Mouse (Mus musculus) urinary bladder, postnatal 25 days (tissue): ENCODE measurements at regions not wholly inside any gene's neighbourhood (a gene's known extent, or its start where the extent isn't known, plus 50 kb on each side); places are given as distances from the start of the nearest gene placed in this dataset.
"Not testable (repeated sequence)": the region's sequence is repeated elsewhere in the genome, so short reads cannot be mapped to it uniquely, and the experiment has no call there.

Experiments
- DNase-seq: peaks from one replicate; pipeline ENCODE4 v3.0.0; 2022; ENCODE audit warnings: low spot score

- DNase-seq, result peak; percentile 28
Measured at GRCm38 (mm10) chr17:91466822-91467221, 374.0 kb upstream of the Nrxn1 start.

- DNase-seq, result no peak
Measured at GRCm38 (mm10) chr17:91451711-91452110, 358.8 kb upstream of the Nrxn1 start.

DNA sequence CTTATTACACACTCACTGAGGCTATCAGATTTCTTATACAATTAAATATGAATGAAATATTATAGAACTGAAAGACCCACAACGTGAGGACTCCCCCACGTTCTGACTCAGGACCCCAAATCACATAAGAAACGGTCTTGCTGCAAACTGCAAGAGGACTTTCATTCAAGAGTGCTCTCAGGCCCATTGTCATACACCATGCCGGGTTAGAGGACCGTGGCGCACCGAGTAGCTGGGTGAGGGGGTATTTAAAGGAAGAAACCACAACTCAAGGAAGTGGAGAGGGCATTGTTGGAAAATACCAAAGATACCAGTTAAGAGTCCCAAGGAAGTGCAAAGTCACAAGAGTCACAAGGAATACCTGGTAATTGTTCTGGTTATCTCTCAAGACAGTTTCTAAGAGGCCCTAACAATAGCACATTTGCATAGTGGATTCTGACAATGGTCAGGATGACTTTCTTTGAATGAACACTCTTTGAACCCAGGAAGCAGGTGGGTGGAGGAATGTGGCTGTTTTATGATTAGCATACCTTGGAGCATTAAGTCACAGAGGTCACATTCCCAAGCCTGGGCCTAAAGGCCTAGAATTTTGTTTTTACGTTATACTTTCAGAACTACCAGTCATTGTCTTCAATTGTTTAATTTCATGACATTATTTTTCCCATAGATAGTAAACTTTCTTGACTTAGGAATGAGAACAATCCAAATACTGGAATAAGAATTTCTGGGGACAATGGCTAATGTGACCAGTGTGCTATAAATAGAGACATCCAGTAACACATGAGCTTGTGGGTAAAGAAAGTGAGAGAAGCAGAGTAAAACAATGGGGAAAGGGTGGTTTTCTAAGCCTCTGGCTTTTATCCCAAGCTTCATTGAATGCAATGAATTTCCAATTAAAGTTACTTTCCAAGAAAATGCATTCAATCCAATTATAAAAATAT lies 339.2 kb upstream of the Nrxn1 start:
- not testable (repeated sequence) for DNase-seq

DNA sequence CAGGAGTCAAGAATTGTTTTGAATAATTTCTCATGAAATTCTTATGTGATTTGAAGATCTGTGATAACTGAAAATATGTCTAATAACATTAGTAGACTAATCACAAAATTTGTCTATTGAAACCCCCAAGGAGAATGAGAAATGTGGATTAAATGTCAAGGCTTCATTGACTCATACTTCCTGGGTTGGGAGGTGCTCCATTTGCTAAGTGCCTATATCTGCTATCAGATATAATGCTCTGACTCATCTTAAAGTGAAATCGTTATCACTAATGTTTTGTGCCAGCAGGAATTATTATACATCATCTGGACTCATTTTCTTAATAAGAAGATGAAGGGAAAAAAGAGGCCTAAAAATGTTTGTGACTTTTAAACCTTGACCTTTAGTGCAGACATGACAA lies 337.5 kb upstream of the Nrxn1 start:
- no peak for DNase-seq

DNA sequence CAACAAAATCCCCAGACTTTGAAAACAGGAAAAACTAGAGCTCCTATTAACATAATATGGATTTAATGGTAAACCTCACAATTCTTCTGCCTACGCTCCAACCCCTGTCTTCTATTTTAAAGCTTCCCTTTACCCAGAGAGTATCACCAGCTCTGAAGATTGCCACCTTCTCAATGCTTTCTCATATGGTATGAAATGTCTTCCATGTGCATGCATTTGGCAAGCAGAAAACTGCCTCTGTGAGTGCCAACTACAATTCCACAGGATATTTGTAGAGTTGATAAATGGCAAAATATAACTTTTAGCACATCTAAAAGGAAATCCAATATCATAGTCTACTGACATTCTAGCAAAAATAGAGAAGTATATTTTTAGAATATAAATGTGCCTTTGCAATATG lies 332.2 kb upstream of the Nrxn1 start:
- DNase-seq, result no peak

- no peak for DNase-seq
Measured at GRCm38 (mm10) chr17:91418582-91418981, 325.7 kb upstream of the Nrxn1 start.

DNA sequence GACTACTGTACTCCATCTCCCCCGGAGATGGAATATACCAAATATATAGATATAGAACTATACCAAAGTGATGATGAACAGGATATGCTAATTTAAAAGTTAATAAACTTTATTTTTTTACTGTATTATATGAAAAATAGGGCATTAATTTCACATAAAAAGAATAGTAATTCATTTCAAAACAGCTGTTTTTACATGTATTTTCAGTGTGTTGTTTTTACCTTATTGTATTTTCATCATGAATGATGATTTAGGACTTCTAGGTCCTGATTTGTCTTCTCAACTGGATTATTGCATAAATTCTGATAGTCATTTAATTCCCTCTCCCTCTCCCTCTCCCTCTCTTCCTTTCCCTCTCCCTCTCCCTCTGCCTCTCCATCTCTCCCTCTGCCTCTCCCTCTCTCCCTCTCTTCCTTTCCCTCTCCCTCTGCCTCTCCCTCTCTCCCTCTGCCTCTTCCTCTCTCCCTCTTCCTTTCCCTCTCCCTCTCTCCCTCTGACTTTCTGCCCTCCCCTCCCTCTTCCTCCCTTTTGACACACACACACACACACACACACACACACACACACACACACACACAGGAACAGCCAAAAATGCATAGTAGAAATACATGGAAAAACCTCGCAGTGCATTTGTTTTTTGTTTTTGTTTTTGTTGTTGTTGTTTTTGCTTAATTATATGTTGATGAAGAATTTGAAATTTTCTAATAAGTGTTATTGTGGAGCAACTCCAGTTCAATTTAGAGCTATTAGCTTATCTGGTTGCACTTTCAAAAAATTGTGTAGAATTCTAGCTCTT lies 298.3 kb upstream of the Nrxn1 start:
- DNase-seq, result no peak

DNA sequence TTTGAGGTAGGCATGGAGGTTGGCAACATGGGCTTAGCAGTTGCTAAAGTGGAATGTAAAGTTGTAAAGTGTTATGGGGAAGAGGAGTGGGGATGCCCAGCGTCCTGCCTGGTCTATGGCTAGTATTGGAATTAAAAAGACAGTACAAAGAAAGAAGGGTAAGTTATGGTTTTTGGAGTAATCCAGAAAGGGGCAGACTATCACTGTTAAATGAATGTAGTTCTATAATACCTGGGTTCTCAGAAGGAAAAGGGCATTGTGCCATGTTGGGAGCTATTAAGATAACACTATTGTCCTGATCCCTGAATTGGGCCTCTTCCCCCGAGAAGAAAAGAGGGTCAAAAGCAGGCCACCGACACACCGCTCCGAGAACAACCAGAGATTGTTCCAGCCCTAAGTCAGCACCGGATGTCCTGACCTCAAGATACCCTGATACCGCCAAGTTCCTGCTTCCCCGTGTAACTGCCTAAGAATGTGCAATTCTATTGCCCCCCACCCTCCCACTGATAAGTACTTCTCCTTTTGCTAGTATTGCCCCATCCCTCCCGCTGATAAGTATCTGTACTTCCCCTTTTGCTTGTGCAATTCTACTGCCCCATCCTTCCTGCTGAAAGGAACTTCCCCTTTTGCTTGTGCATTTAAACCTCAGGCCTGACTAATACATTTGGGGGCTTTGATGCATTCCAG lies 297.2 kb upstream of the Nrxn1 start:
- DNase-seq, result not testable (repeated sequence)

- DNase-seq, result no peak
Measured at GRCm38 (mm10) chr17:91388521-91388920, 295.6 kb upstream of the Nrxn1 start.

- DNase-seq, result no peak
Measured at GRCm38 (mm10) chr17:91388039-91388438, 295.2 kb upstream of the Nrxn1 start.

DNA sequence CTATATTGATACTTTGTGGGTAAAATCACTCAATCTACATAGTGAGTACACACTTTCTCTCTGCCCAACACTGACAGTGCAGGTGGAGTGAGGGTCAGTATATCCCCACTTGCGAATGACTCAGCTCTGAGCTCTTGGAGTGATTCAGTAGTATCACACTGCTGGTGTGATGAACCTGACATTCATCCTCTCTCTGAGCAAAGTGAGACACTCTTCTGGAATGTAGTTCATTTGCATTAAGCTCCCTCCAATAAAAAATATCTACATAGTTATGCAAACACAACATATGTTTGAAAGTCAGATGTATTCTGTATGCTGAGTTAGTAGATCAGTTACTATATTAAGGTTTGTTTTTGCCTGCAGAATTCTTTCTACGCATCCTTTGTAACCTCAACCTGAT lies 293.1 kb upstream of the Nrxn1 start:
- DNase-seq, result no peak

GRCm38 (mm10) chr17:91368156-91368555 lies 275.3 kb upstream of the Nrxn1 start:
- DNase-seq, result no peak

- DNase-seq, result no peak
Measured at GRCm38 (mm10) chr17:91361261-91361660, 268.4 kb upstream of the Nrxn1 start.

GRCm38 (mm10) chr17:91352107-91352506 lies 259.2 kb upstream of the Nrxn1 start:
- DNase-seq, result no peak

- no peak for DNase-seq
Measured at GRCm38 (mm10) chr17:91336882-91337281, 244.0 kb upstream of the Nrxn1 start.

DNA sequence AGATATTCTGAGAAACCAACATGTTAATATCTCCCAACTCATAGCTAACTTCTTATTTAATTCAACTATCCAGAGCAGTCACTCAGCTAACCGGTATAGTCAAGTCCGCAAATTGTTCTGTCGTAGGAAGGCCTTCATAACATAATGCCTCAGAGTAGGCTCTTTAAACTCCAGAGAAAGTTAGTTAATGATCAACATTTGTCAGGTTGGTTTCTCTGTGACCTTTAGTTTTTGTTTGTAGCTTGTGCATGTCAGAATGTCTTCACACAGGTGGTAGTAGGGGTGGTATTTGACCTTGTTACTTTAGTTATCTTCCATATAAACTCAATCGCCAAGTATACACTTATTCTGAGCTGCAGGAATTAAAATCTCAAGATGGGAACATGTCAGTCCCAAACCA lies 240.9 kb upstream of the Nrxn1 start:
- no peak for DNase-seq

DNA sequence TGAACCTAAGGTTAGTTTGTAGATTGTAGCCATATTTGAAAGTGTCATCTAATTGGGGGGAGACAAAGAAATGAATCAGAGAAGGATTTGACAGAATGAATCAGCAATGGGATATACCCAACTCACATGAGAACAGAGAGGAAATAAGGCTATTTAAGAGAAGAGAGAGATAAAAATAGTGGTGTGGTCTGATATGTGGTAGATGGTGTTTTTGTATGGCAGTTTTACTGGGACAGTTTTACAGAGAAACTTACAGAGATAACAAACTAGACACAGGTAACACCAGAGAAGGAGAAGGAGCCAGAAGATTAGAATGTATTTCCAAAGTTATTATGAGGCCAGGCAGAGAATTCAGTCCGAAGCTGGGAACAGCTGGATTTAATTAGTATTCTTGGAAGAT lies 240.3 kb upstream of the Nrxn1 start:
- no peak for DNase-seq

DNA sequence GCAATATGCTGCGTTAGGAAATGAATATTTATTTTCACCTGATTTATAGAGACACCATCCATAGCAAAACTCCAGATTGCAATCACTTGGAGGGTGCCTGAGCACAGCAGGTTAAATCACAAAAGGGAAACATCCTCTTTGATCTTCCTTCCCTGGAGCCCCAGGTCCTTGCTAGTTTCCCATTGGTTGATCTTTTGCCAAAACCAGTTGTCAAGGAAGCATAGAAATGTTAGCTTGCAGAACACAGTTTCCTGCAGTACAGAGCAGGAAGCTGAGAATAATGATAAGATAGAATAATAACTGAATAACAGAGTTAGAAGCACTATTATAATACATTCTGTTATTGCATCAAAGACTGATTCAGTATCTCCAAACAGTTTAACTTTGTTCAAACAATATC lies 231.5 kb upstream of the Nrxn1 start:
- no peak for DNase-seq

- DNase-seq, result no peak
Measured at GRCm38 (mm10) chr17:91286875-91287274, 194.0 kb upstream of the Nrxn1 start.

DNA sequence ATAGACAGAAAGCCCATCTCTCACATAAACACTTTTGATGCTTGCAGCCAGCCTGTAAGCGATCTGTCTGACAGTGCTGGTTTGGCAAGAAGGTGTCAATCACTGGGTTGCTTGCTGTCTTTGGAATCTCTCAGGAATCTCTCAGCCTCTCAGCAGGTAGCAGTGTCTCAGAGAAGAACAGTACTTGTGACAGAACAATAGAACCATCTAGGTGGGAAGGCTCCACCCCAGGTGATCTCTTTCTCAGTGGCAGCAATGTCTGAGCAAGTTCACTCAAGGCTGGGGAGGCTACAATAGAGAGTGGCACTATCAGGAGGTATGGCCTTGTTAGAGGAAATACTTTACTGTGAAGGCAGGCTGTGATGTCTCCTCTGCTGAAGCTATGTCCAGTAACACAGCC lies 181.5 kb upstream of the Nrxn1 start:
- DNase-seq, result no peak

DNA sequence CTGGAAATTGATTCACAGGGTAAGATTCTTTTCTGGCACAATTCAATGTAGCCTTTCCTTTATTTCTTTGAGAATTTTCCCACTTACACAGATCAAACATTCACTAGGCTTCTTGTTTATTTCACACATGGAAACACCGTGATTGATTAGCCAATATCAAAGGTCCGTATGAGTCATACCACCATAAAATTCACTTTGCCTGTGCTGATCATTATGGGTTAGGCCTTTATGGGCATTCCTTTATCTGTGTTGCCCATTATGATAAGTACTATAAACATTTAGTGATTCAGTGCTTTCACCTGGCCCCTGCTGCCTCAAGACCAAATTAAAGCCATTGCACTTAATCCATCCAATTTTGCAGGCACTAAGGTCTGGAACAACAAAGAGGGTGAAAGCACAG lies 145.8 kb upstream of the Nrxn1 start:
- DNase-seq, result no peak

GRCm38 (mm10) chr17:91236653-91237052 lies 143.8 kb upstream of the Nrxn1 start:
- DNase-seq, result not testable (repeated sequence)

DNA sequence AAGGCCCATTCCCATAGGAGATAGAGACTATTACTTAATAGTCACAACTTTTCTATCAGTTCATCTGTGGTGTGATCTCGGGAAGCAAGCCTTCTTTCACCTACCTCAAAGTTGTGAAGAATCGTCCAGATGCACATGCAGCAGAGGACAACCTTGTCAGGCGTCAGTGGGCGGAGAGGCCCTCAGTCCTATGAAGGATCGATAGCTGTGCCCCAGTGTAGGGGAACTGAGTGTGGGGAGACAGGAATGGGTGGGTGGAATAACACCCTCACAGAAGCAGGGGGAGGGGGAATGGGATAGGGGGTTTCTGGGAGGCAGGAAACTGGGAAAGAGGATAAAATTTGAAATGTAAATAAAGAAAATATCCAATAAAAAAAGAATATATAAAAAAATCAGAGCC lies 133.5 kb upstream of the Nrxn1 start:
- no peak for DNase-seq
